Mouse (Mus musculus) G1E (cell line): ENCODE results near the gene Myo19.

ENCODE experiments used
- CTCF ChIP-seq: IDR thresholded peaks from 2 replicates; pipeline ENCODE4 v1.5.1; 2012; ENCODE audit warnings: low read depth, low read length, inconsistent platforms, mixed read lengths
- GATA1 ChIP-seq: IDR thresholded peaks from 2 replicates; pipeline ENCODE4 v1.6.1; 2012; ENCODE audit warnings: borderline replicate concordance, low read length, inconsistent platforms, mixed read lengths
- POLR2AphosphoS5 ChIP-seq: IDR thresholded peaks from 2 replicates; pipeline ENCODE4 v1.6.1; 2012; ENCODE audit warnings: low read depth, low read length, inconsistent platforms; ENCODE audit not compliant: insufficient replicate concordance

- no peak for TF ChIP-seq CTCF
- TF ChIP-seq GATA1 = no peak
- TF ChIP-seq POLR2AphosphoS5 = no peak
These were observed 65.9 kb downstream of the Myo19 start for GRCm38 (mm10) chr11:84945841-84946240.
